ENCODE assay signal across 8 mouse cellular contexts in genomic region chrX:77432846-77433810, GRCm38 (mm10).
A peak's percentile ranks its signal among the peaks of the same experiment; 100 is the strongest.
DNase-seq lines count a peak whose midpoint lies in the region; ATAC-seq and TF ChIP-seq lines count a peak whose summit lies in the region.

No protein-coding gene starts in this region.

- no peak for TF ChIP-seq POLR2A in limb, embryonic 14.5 days (IDR thresholded peaks at IDR 0.05; ENCODE audit: borderline replicate concordance, extremely low read depth, insufficient read depth, insufficient read length)

- peak; percentile 97 for DNase-seq in 3134 (ENCODE audit: extremely low read depth, insufficient read length, low spot score)
- peak; percentile 95 to 97 for DNase-seq in adrenal gland, postnatal 36 days
- DNase-seq in heart, adult 8-10 months (ENCODE audit: low spot score), result peak; percentile 91
- peak; percentile 97 for DNase-seq in kidney, adult 9 months
- peak; percentile 95 for DNase-seq in limb, embryonic 14.5 days (ENCODE audit: low spot score)
- DNase-seq in midbrain, postnatal 0 days (ENCODE audit: low spot score), result peak; percentile 98
- peak; percentile 70 to 71 for DNase-seq in spleen, postnatal 14 days (ENCODE audit: low spot score in 2 of 2)

- H3K36me3 ChIP-seq in embryonic facial prominence, embryonic 13.5 days, result no peaks in the 10 kb centered on the region
- no peaks in the 10 kb centered on the region for H3K36me3 ChIP-seq in limb, embryonic 14.5 days (ENCODE audit: control insufficient read depth, insufficient read depth, low read length)
- H3K36me3 ChIP-seq in midbrain, postnatal 0 days (ENCODE audit: insufficient read depth, low read length), result no peaks in the 10 kb centered on the region

- peak; percentile 96 for ATAC-seq in embryonic facial prominence, embryonic 13.5 days (ENCODE audit: insufficient number of reproducible peaks, insufficient read depth, low FRiP score, low TSS enrichment, low read depth)
- ATAC-seq in limb, embryonic 14.5 days (ENCODE audit: low FRiP score, low read depth), result peak; percentile 95
- ATAC-seq in midbrain, postnatal 0 days (ENCODE audit: low FRiP score), result peak; percentile 98

- H3K4me3 ChIP-seq in embryonic facial prominence, embryonic 13.5 days, result peak overlapping the region; percentile 13; the same call in 1 of the 2 replicates
- H3K4me3 ChIP-seq in limb, embryonic 14.5 days (replicated peaks; ENCODE audit: low read length), result peak overlapping the region; percentile 10; the same call in 1 of the 2 replicates
- H3K4me3 ChIP-seq in midbrain, postnatal 0 days (ENCODE audit: low read depth, low read length), result no peak overlapping the region

- 0 out of 2 replicates have a peak, but pooled peaks have one; percentile 15 for TF ChIP-seq CTCF in midbrain, postnatal 0 days (IDR thresholded peaks at IDR 0.05)

- no peaks in the 10 kb centered on the region for H3K4me1 ChIP-seq in embryonic facial prominence, embryonic 13.5 days
- H3K4me1 ChIP-seq in limb, embryonic 14.5 days (ENCODE audit: control insufficient read depth, insufficient read depth, low read length), result peaks cover 5% of the 10 kb centered on the region
- no peaks in the 10 kb centered on the region for H3K4me1 ChIP-seq in midbrain, postnatal 0 days (ENCODE audit: insufficient read depth, low read length)

- peak overlapping the region; percentile 44 for H3K4me2 ChIP-seq in embryonic facial prominence, embryonic 13.5 days
- H3K4me2 ChIP-seq in limb, embryonic 14.5 days (replicated peaks; ENCODE audit: low read depth, low read length, severe bottlenecking), result peak overlapping the region; percentile 34
- peak overlapping the region; percentile 33 for H3K4me2 ChIP-seq in midbrain, postnatal 0 days (ENCODE audit: low read depth, low read length, poor library complexity, severe bottlenecking)

- H3K9ac ChIP-seq in embryonic facial prominence, embryonic 13.5 days, result no peak overlapping the region
- H3K9ac ChIP-seq in limb, embryonic 14.5 days (ENCODE audit: low read depth, low read length, severe bottlenecking), result no peak overlapping the region
- H3K9ac ChIP-seq in midbrain, postnatal 0 days (replicated peaks; ENCODE audit: low read length, poor library complexity, severe bottlenecking), result no peak overlapping the region

- H3K27me3 ChIP-seq in embryonic facial prominence, embryonic 13.5 days, result no peaks in the 10 kb centered on the region
- H3K27me3 ChIP-seq in limb, embryonic 14.5 days (ENCODE audit: control insufficient read depth, insufficient read depth, low read length), result no peaks in the 10 kb centered on the region
- H3K27me3 ChIP-seq in midbrain, postnatal 0 days (ENCODE audit: insufficient read depth, low read length), result no peaks in the 10 kb centered on the region

- no peaks in the 10 kb centered on the region for H3K9me3 ChIP-seq in embryonic facial prominence, embryonic 13.5 days
- H3K9me3 ChIP-seq in limb, embryonic 14.5 days (ENCODE audit: control insufficient read depth, low read length), result no peaks in the 10 kb centered on the region
- H3K9me3 ChIP-seq in midbrain, postnatal 0 days (ENCODE audit: low read length), result no peaks in the 10 kb centered on the region

- WGBS in embryonic facial prominence, embryonic 13.5 days, result 29% methylated on average over 24 of the region's 29 CpGs
- 24% methylated on average over 26 of the region's 29 CpGs for WGBS in limb, embryonic 14.5 days
- 13% methylated on average over 22 of the region's 29 CpGs for WGBS in midbrain, postnatal 0 days

- H3K27ac ChIP-seq in embryonic facial prominence, embryonic 13.5 days, result peak overlapping the region; percentile 57; the same call in 1 of the 2 replicates
- peak overlapping the region; percentile 55; the same call in 1 of the 2 replicates for H3K27ac ChIP-seq in limb, embryonic 14.5 days (replicated peaks; ENCODE audit: low read depth, low read length)
- peak overlapping the region; percentile 63 for H3K27ac ChIP-seq in midbrain, postnatal 0 days (ENCODE audit: low read depth, low read length)
